Mouse (Mus musculus): ENCODE measurements around the gene Gm44965. TPM values are rescaled to one million over a fixed set of nuclear protein-coding genes. Genes with fewer than 3 reads are reported as not detected.

Gm44965 gene
- polyA plus RNA-seq, 1 experiment: 0.42 TPM

DNA sequence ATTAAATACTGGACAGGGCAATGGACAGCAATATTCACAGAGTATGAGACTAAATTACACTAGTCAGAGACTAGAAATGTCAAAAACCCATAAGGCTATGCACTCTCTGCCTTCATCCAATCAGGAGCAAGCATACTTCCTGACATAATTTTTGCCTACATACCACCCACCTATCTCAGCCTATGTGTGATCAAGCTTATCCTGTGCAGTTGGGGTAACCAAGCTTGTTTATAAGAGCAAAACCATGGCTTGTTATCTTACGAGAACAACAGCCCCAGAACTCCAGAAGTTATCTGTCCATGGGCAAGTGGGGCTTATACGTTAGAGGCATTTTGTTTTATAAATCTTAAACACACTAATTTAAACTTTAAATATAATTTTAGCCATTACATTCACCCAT lies 41.4 kb downstream of the Gm44965 start:
- no peaks in the 10 kb centered on the region for H3K36me3 ChIP-seq (ENCODE audit: control insufficient read depth, insufficient read depth, low read length)
- TF ChIP-seq POLR2A (IDR thresholded peaks at IDR 0.05; ENCODE audit: low read depth, low read length) (no peak), CTCF (conservative IDR thresholded peaks at IDR 0.05; ENCODE audit: insufficient read depth, insufficient read length, low read depth, low read length) (no peak)
- H3K27ac ChIP-seq (ENCODE audit: insufficient read depth, low read depth, low read length): no peak overlapping the region
- DNase-seq: no peak
- H3K4me3 ChIP-seq (ENCODE audit: insufficient read depth, low read depth, low read length): no peak overlapping the region
- peaks cover 9% of the 10 kb centered on the region for H3K4me1 ChIP-seq (ENCODE audit: control insufficient read depth, insufficient read depth, low read length)
- no peaks in the 10 kb centered on the region for H3K27me3 ChIP-seq (replicated peaks; ENCODE audit: control insufficient read depth, insufficient read depth, low read length)
- 94% methylated on average over 2 of the region's 2 CpGs for WGBS

DNA sequence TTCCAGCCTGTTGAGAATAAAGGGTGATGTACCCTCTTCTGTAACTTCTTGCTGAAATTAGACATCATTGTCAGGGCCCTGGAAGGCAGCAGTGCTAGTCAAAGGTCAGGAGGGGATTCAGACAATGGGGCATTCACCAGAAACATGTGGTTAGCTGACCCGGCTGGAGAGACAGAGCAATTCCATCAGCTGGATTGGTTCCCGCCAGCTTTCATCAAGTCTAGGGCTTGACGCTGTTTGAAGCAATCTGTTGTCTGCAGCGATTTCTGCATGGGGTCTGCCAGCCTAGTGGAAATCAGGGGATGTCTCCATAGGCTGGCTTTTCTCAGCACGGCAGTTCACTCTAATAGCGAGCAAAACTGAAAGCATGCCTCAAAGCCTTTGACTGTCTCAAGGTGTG lies 42.8 kb downstream of the Gm44965 start:
- 85% methylated on average over 6 of the region's 6 CpGs for WGBS
- no peak for TF ChIP-seq POLR2A (IDR thresholded peaks at IDR 0.05; ENCODE audit: low read depth, low read length)
- no peak for TF ChIP-seq CTCF (conservative IDR thresholded peaks at IDR 0.05; ENCODE audit: insufficient read depth, insufficient read length, low read depth, low read length)
- H3K27ac ChIP-seq (ENCODE audit: insufficient read depth, low read depth, low read length): no peak overlapping the region
- peaks cover 3% of the 10 kb centered on the region; the same call in 1 of the 2 replicates for H3K4me1 ChIP-seq (ENCODE audit: control insufficient read depth, insufficient read depth, low read length)
- DNase-seq: no peak
- no peaks in the 10 kb centered on the region for H3K36me3 ChIP-seq (ENCODE audit: control insufficient read depth, insufficient read depth, low read length)
- no peak overlapping the region for H3K4me3 ChIP-seq (ENCODE audit: insufficient read depth, low read depth, low read length)
- H3K27me3 ChIP-seq (replicated peaks; ENCODE audit: control insufficient read depth, insufficient read depth, low read length): no peaks in the 10 kb centered on the region

DNA sequence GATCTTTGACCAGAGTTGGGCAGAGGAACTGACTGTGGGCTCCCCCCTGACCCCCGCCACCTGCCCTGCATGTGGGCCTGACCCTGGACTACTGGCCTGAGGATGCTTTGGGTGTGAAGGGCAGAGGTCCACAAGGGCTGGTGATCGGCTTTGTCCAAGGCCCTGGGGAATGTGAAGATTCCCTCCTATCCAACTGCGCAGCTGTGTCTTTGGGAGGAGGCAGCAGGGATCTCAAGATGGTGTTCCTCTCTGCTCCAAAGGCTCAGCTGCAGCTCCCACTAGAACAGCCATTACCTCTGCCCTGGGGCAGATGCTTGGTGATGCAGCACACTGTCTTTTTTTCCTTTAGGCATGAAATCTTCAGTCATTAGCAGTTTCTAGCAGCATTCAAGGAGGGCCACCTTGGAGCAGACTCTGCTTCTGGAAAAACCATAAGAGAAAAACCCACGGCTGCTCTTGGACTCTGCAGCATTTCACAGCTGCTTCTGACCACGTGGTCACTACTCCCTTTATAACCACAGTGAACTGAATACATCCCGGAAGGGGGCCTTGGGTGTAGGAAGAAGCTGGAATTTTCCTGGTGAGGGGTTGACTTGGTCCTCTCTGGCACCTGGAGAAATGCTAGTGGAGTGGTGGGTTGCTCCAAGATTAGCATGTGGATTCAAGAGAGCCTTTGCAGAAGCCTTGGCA lies 44.2 kb downstream of the Gm44965 start:
- no peak overlapping the region for H3K4me3 ChIP-seq (ENCODE audit: insufficient read depth, low read depth, low read length)
- TF ChIP-seq POLR2A (IDR thresholded peaks at IDR 0.05; ENCODE audit: low read depth, low read length) (no peak), CTCF (conservative IDR thresholded peaks at IDR 0.05; ENCODE audit: insufficient read depth, insufficient read length, low read depth, low read length) (no peak)
- DNase-seq: no peak
- H3K4me1 ChIP-seq (ENCODE audit: control insufficient read depth, insufficient read depth, low read length): peaks cover 3% of the 10 kb centered on the region; the same call in 1 of the 2 replicates
- no peaks in the 10 kb centered on the region for H3K36me3 ChIP-seq (ENCODE audit: control insufficient read depth, insufficient read depth, low read length)
- 63% methylated on average over 6 of the region's 6 CpGs for WGBS
- no peak overlapping the region; the same call in 1 of the 2 replicates for H3K27ac ChIP-seq (ENCODE audit: insufficient read depth, low read depth, low read length)
- H3K27me3 ChIP-seq (replicated peaks; ENCODE audit: control insufficient read depth, insufficient read depth, low read length): no peaks in the 10 kb centered on the region

DNA sequence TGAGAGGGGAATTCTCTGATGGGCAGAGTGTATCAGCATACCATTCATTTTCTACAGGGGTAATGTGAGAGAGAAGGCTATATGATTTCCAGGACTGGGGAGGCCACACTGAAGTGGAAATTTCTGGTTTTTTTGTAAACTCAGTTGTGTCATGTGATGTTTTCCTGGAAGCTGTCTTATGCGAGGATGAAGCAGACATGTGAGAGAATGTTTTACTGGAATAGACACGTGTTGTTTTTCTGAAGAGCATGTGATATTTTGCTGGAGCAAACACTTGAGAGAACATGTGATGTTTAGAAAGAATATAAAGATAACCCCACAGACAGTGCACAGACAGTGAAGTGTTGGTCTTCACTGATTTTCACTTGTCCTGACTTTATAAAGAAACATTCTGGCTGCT lies 44.8 kb downstream of the Gm44965 start:
- Histone ChIP-seq H3K27me3 (replicated peaks; ENCODE audit: control insufficient read depth, insufficient read depth, low read length) (no peaks in the 10 kb centered on the region), H3K27ac (ENCODE audit: insufficient read depth, low read depth, low read length) (no peak overlapping the region; the same call in 1 of the 2 replicates), H3K36me3 (ENCODE audit: control insufficient read depth, insufficient read depth, low read length) (no peaks in the 10 kb centered on the region), H3K4me1 (ENCODE audit: control insufficient read depth, insufficient read depth, low read length) (peaks cover 3% of the 10 kb centered on the region; the same call in 1 of the 2 replicates), H3K4me3 (ENCODE audit: insufficient read depth, low read depth, low read length) (no peak overlapping the region)
- DNase-seq: peak; percentile 66
- WGBS: 44% methylated on average over 2 of the region's 2 CpGs
- TF ChIP-seq POLR2A (IDR thresholded peaks at IDR 0.05; ENCODE audit: low read depth, low read length): no peak
- TF ChIP-seq CTCF (conservative IDR thresholded peaks at IDR 0.05; ENCODE audit: insufficient read depth, insufficient read length, low read depth, low read length): no peak

DNA sequence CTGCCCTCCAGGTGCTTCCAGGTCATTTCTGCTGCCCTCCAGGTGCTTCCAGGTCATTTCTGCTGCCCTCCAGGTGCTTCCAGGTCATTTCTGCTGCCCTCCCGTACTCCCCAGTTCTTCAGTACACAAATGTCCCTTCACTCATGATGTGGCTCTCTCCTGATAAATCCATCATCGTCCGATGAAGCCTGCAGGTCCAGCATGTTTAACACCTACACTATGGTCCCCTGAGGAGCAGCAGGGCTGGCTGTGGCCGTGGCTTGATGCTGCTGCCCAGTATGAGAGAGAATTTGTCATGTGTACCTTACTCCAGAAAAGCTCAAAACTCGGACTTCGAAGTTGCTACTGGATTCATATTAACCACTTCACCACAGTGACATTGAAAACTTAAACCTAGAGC lies 47.6 kb downstream of the Gm44965 start:
- Histone ChIP-seq H3K27ac (ENCODE audit: insufficient read depth, low read depth, low read length) (no peak overlapping the region), H3K4me3 (ENCODE audit: insufficient read depth, low read depth, low read length) (no peak overlapping the region), H3K36me3 (ENCODE audit: control insufficient read depth, insufficient read depth, low read length) (no peaks in the 10 kb centered on the region), H3K4me1 (ENCODE audit: control insufficient read depth, insufficient read depth, low read length) (peaks cover 3% of the 10 kb centered on the region; the same call in 1 of the 2 replicates), H3K27me3 (replicated peaks; ENCODE audit: control insufficient read depth, insufficient read depth, low read length) (no peaks in the 10 kb centered on the region)
- 65% methylated on average over 6 of the region's 6 CpGs for WGBS
- no peak for DNase-seq
- TF ChIP-seq POLR2A (IDR thresholded peaks at IDR 0.05; ENCODE audit: low read depth, low read length): no peak
- no peak for TF ChIP-seq CTCF (conservative IDR thresholded peaks at IDR 0.05; ENCODE audit: insufficient read depth, insufficient read length, low read depth, low read length)

DNA sequence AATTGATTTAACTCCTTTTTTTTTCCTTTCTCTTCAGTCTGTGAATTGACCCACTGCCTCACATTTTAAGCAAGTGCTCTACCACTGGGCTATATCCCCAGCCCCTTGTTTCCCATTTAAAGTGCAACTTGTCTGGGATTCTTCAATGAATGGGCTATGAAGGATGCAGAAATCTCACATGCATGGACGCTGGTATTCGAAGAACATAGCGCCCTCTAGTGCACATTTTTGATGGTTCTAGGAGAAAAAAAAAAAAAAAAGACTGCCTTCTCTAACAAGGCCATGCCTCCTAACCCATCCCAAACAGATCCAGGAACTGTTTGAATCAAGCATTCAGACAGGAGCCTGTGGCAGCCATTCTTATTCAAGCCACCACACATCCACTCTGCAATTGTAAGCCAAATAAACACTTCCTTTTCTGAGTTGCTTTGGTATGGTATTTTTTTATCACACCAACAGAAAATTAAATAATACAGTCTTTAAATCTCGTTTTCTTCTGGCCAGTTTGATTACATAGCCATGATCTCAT lies 49.1 kb downstream of the Gm44965 start:
- Histone ChIP-seq H3K4me1 (ENCODE audit: control insufficient read depth, insufficient read depth, low read length) (peaks cover 9% of the 10 kb centered on the region), H3K27ac (ENCODE audit: insufficient read depth, low read depth, low read length) (no peak overlapping the region), H3K4me3 (ENCODE audit: insufficient read depth, low read depth, low read length) (no peak overlapping the region), H3K27me3 (replicated peaks; ENCODE audit: control insufficient read depth, insufficient read depth, low read length) (no peaks in the 10 kb centered on the region), H3K36me3 (ENCODE audit: control insufficient read depth, insufficient read depth, low read length) (no peaks in the 10 kb centered on the region)
- TF ChIP-seq CTCF (conservative IDR thresholded peaks at IDR 0.05; ENCODE audit: insufficient read depth, insufficient read length, low read depth, low read length): peak; percentile 30
- no peak for TF ChIP-seq POLR2A (IDR thresholded peaks at IDR 0.05; ENCODE audit: low read depth, low read length)
- DNase-seq: peak; percentile 74
- 23% methylated on average over 4 of the region's 4 CpGs for WGBS

DNA sequence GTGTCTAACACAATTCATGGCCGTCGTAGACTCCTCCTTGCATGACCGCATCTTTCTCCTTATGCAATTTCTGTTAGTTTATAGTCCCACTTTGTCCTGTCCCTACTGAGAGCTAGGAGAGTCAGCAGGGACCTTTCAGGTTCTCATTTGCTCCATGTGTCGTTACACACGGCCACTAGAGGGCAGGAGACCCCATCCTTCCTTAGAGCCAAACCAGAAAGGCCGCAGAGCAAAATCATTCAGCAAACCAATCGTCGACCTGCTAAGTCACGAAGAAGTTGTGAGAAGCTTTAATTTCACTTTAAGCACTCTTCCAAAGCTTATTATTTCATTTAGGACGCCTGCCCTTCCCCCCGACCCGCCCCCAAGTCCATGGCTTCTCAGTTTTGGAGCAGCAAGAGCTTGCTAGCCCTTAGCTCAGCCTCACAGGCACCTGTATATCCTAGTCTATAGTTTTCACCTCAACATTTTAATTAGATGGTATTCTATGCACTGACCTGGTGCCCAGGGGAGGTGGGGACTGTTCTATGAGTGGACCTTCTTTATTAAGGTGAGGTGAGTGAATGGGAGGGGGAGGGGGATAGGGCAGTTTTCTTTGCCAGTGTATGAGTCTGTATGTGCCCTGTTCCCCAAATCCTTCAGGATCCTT lies 52.0 kb downstream of the Gm44965 start:
- WGBS: 6% methylated on average over 12 of the region's 12 CpGs
- H3K4me1 ChIP-seq (ENCODE audit: control insufficient read depth, insufficient read depth, low read length): peaks cover 10% of the 10 kb centered on the region
- peak; percentile 87 for DNase-seq
- TF ChIP-seq CTCF (conservative IDR thresholded peaks at IDR 0.05; ENCODE audit: insufficient read depth, insufficient read length, low read depth, low read length): peak; percentile 94
- no peak for TF ChIP-seq POLR2A (IDR thresholded peaks at IDR 0.05; ENCODE audit: low read depth, low read length)
- no peaks in the 10 kb centered on the region for H3K27me3 ChIP-seq (replicated peaks; ENCODE audit: control insufficient read depth, insufficient read depth, low read length)
- H3K27ac ChIP-seq (ENCODE audit: insufficient read depth, low read depth, low read length): peak overlapping the region; percentile 7; the same call in 1 of the 2 replicates
- no peak overlapping the region for H3K4me3 ChIP-seq (ENCODE audit: insufficient read depth, low read depth, low read length)
- no peaks in the 10 kb centered on the region; the same call in 1 of the 2 replicates for H3K36me3 ChIP-seq (ENCODE audit: control insufficient read depth, insufficient read depth, low read length)
